Mouse (Mus musculus) hindbrain, embryonic 13.5 days (tissue): Measurements from ENCODE around the gene Xpot. TPM values are rescaled to one million over a fixed set of nuclear protein-coding genes. Genes with fewer than 3 reads are reported as not detected.

Source experiments
- ATAC-seq: fragments of 200-750 bp; cut with Nextera tagmentation; 2 replicates; pipeline ENCODE4 v1.8.0; 2017; ENCODE audit warnings: moderate TSS enrichment; ENCODE audit not compliant: low FRiP score
- H3K27ac ChIP-seq: fragments of 300-500 bp; sonication (generic); 2 replicates; pipeline ENCODE4 v1.5.1; 2015; ENCODE audit warnings: inconsistent platforms, mild to moderate bottlenecking, moderate library complexity
- H3K27me3 ChIP-seq: fragments of 300-500 bp; sonication (generic); 2 replicates; pipeline ENCODE4 v1.6.1; 2015; ENCODE audit warnings: mild to moderate bottlenecking, inconsistent platforms
- H3K36me3 ChIP-seq: fragments of 300-500 bp; sonication (generic); 2 replicates; pipeline ENCODE4 v1.6.1; 2015; ENCODE audit warnings: mild to moderate bottlenecking, inconsistent platforms
- H3K4me1 ChIP-seq: fragments of 300-500 bp; sonication (generic); replicated peaks from 2 replicates; pipeline ENCODE4 v1.6.1; 2015; ENCODE audit warnings: inconsistent platforms
- H3K4me2 ChIP-seq: fragments of 300-500 bp; sonication (generic); 2 replicates; pipeline ENCODE4 v1.6.1; 2015; ENCODE audit warnings: inconsistent platforms, mild to moderate bottlenecking, moderate library complexity
- H3K4me3 ChIP-seq: fragments of 300-500 bp; sonication (generic); 2 replicates; pipeline ENCODE4 v1.5.1; 2015; ENCODE audit warnings: mild to moderate bottlenecking, inconsistent platforms
- H3K9ac ChIP-seq: fragments of 300-500 bp; sonication (generic); 2 replicates; pipeline ENCODE4 v1.6.1; 2015; ENCODE audit warnings: mild to moderate bottlenecking, inconsistent platforms
- H3K9me3 ChIP-seq: fragments of 300-500 bp; sonication (generic); 2 replicates; pipeline ENCODE4 v1.6.1; 2016; ENCODE audit warnings: inconsistent platforms
- WGBS: fragments of 180-500 bp; shearing (Covaris S2); methylation state at CpG from one replicate; pipeline ENCODE4 v1.1.7; 2015; 5-methylcytosine and 5-hydroxymethylcytosine counted together
- polyA plus RNA-seq: library from polyadenylated mRNA; unstranded; fragments of >200 nt; fragmentation: Nextera tagmentation; extraction: Ambion mirVana; gene quantifications from 2 replicates; pipeline ENCODE4 v1.2.1, GENCODE M21; 2015

The Xpot gene
- polyA plus RNA-seq, 1 experiment from 2014 or later = 29.5 TPM

GRCm38 (mm10) chr10:121615146-121615870, 10.8 kb downstream of the Xpot start:
- Histone ChIP-seq H3K27me3 (no peaks in the 10 kb centered on the region), H3K4me2 (no peak overlapping the region), H3K4me3 (no peak overlapping the region), H3K4me1 (no peaks in the 10 kb centered on the region), H3K27ac (no peak overlapping the region), H3K36me3 (peaks cover 88% of the 10 kb centered on the region), H3K9ac (no peak overlapping the region), H3K9me3 (no peaks in the 10 kb centered on the region)
- WGBS = 94% methylated on average over 13 of the region's 13 CpGs
- ATAC-seq = no peak

- no peaks in the 10 kb centered on the region for H3K9me3 ChIP-seq
- H3K4me1 ChIP-seq = no peaks in the 10 kb centered on the region
- H3K9ac ChIP-seq = no peak overlapping the region
- no peak overlapping the region for H3K27ac ChIP-seq
- H3K4me2 ChIP-seq = no peak overlapping the region
- WGBS = 93% methylated on average over 13 of the region's 13 CpGs
- H3K27me3 ChIP-seq = no peaks in the 10 kb centered on the region
- H3K36me3 ChIP-seq = peaks cover 84% of the 10 kb centered on the region
- H3K4me3 ChIP-seq = no peak overlapping the region
- ATAC-seq = no peak
These were observed 12.6 kb downstream of the Xpot start for GRCm38 (mm10) chr10:121613570-121613969.

- Histone ChIP-seq H3K27me3 (no peaks in the 10 kb centered on the region), H3K4me1 (no peaks in the 10 kb centered on the region), H3K27ac (no peak overlapping the region), H3K9me3 (no peaks in the 10 kb centered on the region), H3K4me2 (no peak overlapping the region), H3K36me3 (peaks cover 84% of the 10 kb centered on the region), H3K4me3 (no peak overlapping the region), H3K9ac (no peak overlapping the region)
- ATAC-seq = no peak
- WGBS = 93% methylated on average over 6 of the region's 6 CpGs
These were observed 13.7 kb downstream of the Xpot start for GRCm38 (mm10) chr10:121612448-121612847.

GRCm38 (mm10) chr10:121611587-121611986, 14.5 kb downstream of the Xpot start:
- Histone ChIP-seq H3K27ac (no peak overlapping the region), H3K4me2 (no peak overlapping the region), H3K4me1 (no peaks in the 10 kb centered on the region), H3K27me3 (no peaks in the 10 kb centered on the region), H3K36me3 (peaks cover 84% of the 10 kb centered on the region), H3K9ac (no peak overlapping the region), H3K9me3 (no peaks in the 10 kb centered on the region), H3K4me3 (no peak overlapping the region)
- ATAC-seq = no peak
- WGBS = 73% methylated on average over 10 of the region's 10 CpGs

GRCm38 (mm10) chr10:121608177-121608576, 18.0 kb downstream of the Xpot start:
- WGBS = 95% methylated on average over 10 of the region's 10 CpGs
- Histone ChIP-seq H3K27me3 (no peaks in the 10 kb centered on the region), H3K4me3 (no peak overlapping the region), H3K4me1 (no peaks in the 10 kb centered on the region), H3K36me3 (peaks cover 88% of the 10 kb centered on the region), H3K4me2 (no peak overlapping the region), H3K27ac (no peak overlapping the region), H3K9ac (no peak overlapping the region), H3K9me3 (no peaks in the 10 kb centered on the region)
- no peak for ATAC-seq

- H3K27me3 ChIP-seq = no peaks in the 10 kb centered on the region
- 96% methylated on average over 13 of the region's 13 CpGs for WGBS
- H3K4me3 ChIP-seq = no peak overlapping the region
- peaks cover 94% of the 10 kb centered on the region for H3K36me3 ChIP-seq
- H3K4me1 ChIP-seq = no peaks in the 10 kb centered on the region
- H3K27ac ChIP-seq = no peak overlapping the region
- no peaks in the 10 kb centered on the region for H3K9me3 ChIP-seq
- no peak for ATAC-seq
- H3K4me2 ChIP-seq = no peak overlapping the region
- H3K9ac ChIP-seq = no peak overlapping the region
These were observed 21.3 kb downstream of the Xpot start for GRCm38 (mm10) chr10:121604632-121605344.

GRCm38 (mm10) chr10:121603556-121603955, 22.6 kb downstream of the Xpot start:
- H3K27ac ChIP-seq = no peak overlapping the region
- H3K4me1 ChIP-seq = no peaks in the 10 kb centered on the region
- H3K4me2 ChIP-seq = no peak overlapping the region
- no peaks in the 10 kb centered on the region for H3K9me3 ChIP-seq
- H3K4me3 ChIP-seq = no peak overlapping the region
- no peak overlapping the region for H3K9ac ChIP-seq
- ATAC-seq = no peak
- peaks cover 97% of the 10 kb centered on the region for H3K36me3 ChIP-seq
- H3K27me3 ChIP-seq = no peaks in the 10 kb centered on the region
- 90% methylated on average over 4 of the region's 4 CpGs for WGBS

GRCm38 (mm10) chr10:121601272-121601671, 24.9 kb downstream of the Xpot start:
- WGBS = 88% methylated on average over 6 of the region's 6 CpGs
- Histone ChIP-seq H3K27ac (no peak overlapping the region), H3K27me3 (no peaks in the 10 kb centered on the region), H3K4me1 (no peaks in the 10 kb centered on the region), H3K9me3 (no peaks in the 10 kb centered on the region), H3K9ac (no peak overlapping the region), H3K36me3 (peaks cover 97% of the 10 kb centered on the region), H3K4me3 (no peak overlapping the region), H3K4me2 (no peak overlapping the region)
- ATAC-seq = no peak

- H3K4me3 ChIP-seq = no peak overlapping the region
- H3K9me3 ChIP-seq = no peaks in the 10 kb centered on the region
- H3K4me1 ChIP-seq = no peaks in the 10 kb centered on the region
- ATAC-seq = no peak
- no peak overlapping the region for H3K4me2 ChIP-seq
- no peak overlapping the region for H3K27ac ChIP-seq
- 93% methylated on average over 9 of the region's 9 CpGs for WGBS
- H3K9ac ChIP-seq = no peak overlapping the region
- H3K27me3 ChIP-seq = no peaks in the 10 kb centered on the region
- H3K36me3 ChIP-seq = peaks cover 87% of the 10 kb centered on the region
These were observed 29.6 kb downstream of the Xpot start for GRCm38 (mm10) chr10:121596580-121596979.

- Histone ChIP-seq H3K36me3 (peaks cover 48% of the 10 kb centered on the region), H3K9ac (no peak overlapping the region), H3K4me2 (no peak overlapping the region), H3K27ac (no peak overlapping the region; the same call in 1 of the 2 replicates), H3K4me1 (0 out of 2 replicates have a peak, but pooled peaks cover 3% of the 10 kb centered on the region), H3K9me3 (no peaks in the 10 kb centered on the region), H3K27me3 (no peaks in the 10 kb centered on the region), H3K4me3 (no peak overlapping the region)
- no peak for ATAC-seq
- WGBS = 88% methylated on average over 14 of the region's 14 CpGs
These were observed 35.0 kb downstream of the Xpot start for GRCm38 (mm10) chr10:121591106-121591505.

- WGBS = 71% methylated on average over 6 of the region's 6 CpGs
- H3K4me2 ChIP-seq = peak overlapping the region; percentile 68
- peak overlapping the region; percentile 90 for H3K4me3 ChIP-seq
- H3K27me3 ChIP-seq = no peaks in the 10 kb centered on the region
- no peak for ATAC-seq
- H3K36me3 ChIP-seq = peaks cover 37% of the 10 kb centered on the region
- H3K9me3 ChIP-seq = no peaks in the 10 kb centered on the region
- H3K4me1 ChIP-seq = peaks cover 16% of the 10 kb centered on the region
- H3K9ac ChIP-seq = peak overlapping the region; percentile 93; the same call in 1 of the 2 replicates
- H3K27ac ChIP-seq = no peak overlapping the region
These were observed 38.7 kb downstream of the Xpot start for GRCm38 (mm10) chr10:121587371-121587840.

GRCm38 (mm10) chr10:121586675-121587370, 39.3 kb downstream of the Xpot start, which contains the start of gene Tbk1:
TSS of gene Tbk1 (minus strand) at chr10:121586787.
- Histone ChIP-seq H3K4me3 (peak within 1 kb of the TSS; percentile 90), H3K27ac (peak within 1 kb of the TSS; percentile 66), H3K4me2 (peak within 1 kb of the TSS; percentile 68), H3K36me3 (peaks cover 38% of the 10 kb centered on the region), H3K9ac (peak within 1 kb of the TSS; percentile 93), H3K27me3 (no peaks in the 10 kb centered on the region), H3K4me1 (peaks cover 16% of the 10 kb centered on the region), H3K9me3 (no peaks in the 10 kb centered on the region)
- ATAC-seq = peak; percentile 98
- under 1% methylated on average over 52 of the region's 58 CpGs for WGBS
